Mouse (Mus musculus) liver, embryonic 12.5 days (tissue): ENCODE measurements at regions not wholly inside any gene's neighbourhood (a gene's known extent, or its start where the extent isn't known, plus 50 kb on each side); places are given as distances from the start of the nearest gene placed in this dataset.

Experiments
- ATAC-seq: fragments of 200-750 bp; cut with Nextera tagmentation; 2 replicates; pipeline ENCODE4 v1.8.0; 2017; ENCODE audit warnings: moderate number of reproducible peaks, mild to moderate bottlenecking, moderate library complexity
- H3K27ac ChIP-seq: fragments of 300-500 bp; sonication (generic); 2 replicates; pipeline ENCODE4 v1.5.1; 2016; ENCODE audit warnings: mild to moderate bottlenecking
- H3K27me3 ChIP-seq: fragments of 300-500 bp; sonication (generic); replicated peaks from 2 replicates; pipeline ENCODE4 v1.6.1; 2016; ENCODE audit warnings: mild to moderate bottlenecking, moderate library complexity
- H3K36me3 ChIP-seq: fragments of 300-500 bp; sonication (generic); 2 replicates; pipeline ENCODE4 v1.6.1; 2016; ENCODE audit warnings: mild to moderate bottlenecking, moderate library complexity
- H3K4me1 ChIP-seq: fragments of 300-500 bp; sonication (generic); 2 replicates; pipeline ENCODE4 v1.6.1; 2016
- H3K4me2 ChIP-seq: fragments of 300-500 bp; sonication (generic); 2 replicates; pipeline ENCODE4 v1.6.1; 2016; ENCODE audit warnings: mild to moderate bottlenecking, moderate library complexity
- H3K4me3 ChIP-seq: fragments of 300-500 bp; sonication (generic); 2 replicates; pipeline ENCODE4 v1.5.1; 2016; ENCODE audit warnings: mild to moderate bottlenecking, moderate library complexity
- H3K9ac ChIP-seq: fragments of 300-500 bp; sonication (generic); 2 replicates; pipeline ENCODE4 v1.6.1; 2016; ENCODE audit warnings: mild to moderate bottlenecking, moderate library complexity
- H3K9me3 ChIP-seq: fragments of 300-500 bp; sonication (generic); replicated peaks from 2 replicates; pipeline ENCODE4 v1.6.1; 2016; ENCODE audit warnings: mild to moderate bottlenecking, moderate library complexity
- WGBS: fragments of 180-500 bp; shearing (Covaris S2); methylation state at CpG from one replicate; pipeline ENCODE4 v1.1.7; 2016; ENCODE audit not compliant: insufficient replicate concordance; 5-methylcytosine and 5-hydroxymethylcytosine counted together

GRCm38 (mm10) chr13:56021716-56022115 lies 114.4 kb downstream of the H2afy start:
- 70% methylated on average over 3 of the region's 3 CpGs for WGBS
- Histone ChIP-seq H3K4me3 (no peak overlapping the region), H3K9me3 (no peaks in the 10 kb centered on the region), H3K4me1 (no peaks in the 10 kb centered on the region), H3K4me2 (no peak overlapping the region), H3K9ac (no peak overlapping the region), H3K27me3 (no peaks in the 10 kb centered on the region), H3K36me3 (no peaks in the 10 kb centered on the region), H3K27ac (no peak overlapping the region)
- ATAC-seq = no peak

- Histone ChIP-seq H3K4me3 (no peak overlapping the region), H3K4me2 (no peak overlapping the region), H3K4me1 (no peaks in the 10 kb centered on the region), H3K9me3 (no peaks in the 10 kb centered on the region), H3K27me3 (no peaks in the 10 kb centered on the region), H3K27ac (no peak overlapping the region), H3K36me3 (no peaks in the 10 kb centered on the region), H3K9ac (no peak overlapping the region)
- no peak for ATAC-seq
Observed at GRCm38 (mm10) chr13:56014006-56014405, 122.2 kb downstream of the H2afy start.

- Histone ChIP-seq H3K27me3 (no peaks in the 10 kb centered on the region), H3K36me3 (no peaks in the 10 kb centered on the region), H3K4me2 (no peak overlapping the region), H3K27ac (no peak overlapping the region), H3K9ac (no peak overlapping the region), H3K4me3 (no peak overlapping the region), H3K9me3 (no peaks in the 10 kb centered on the region), H3K4me1 (no peaks in the 10 kb centered on the region)
- WGBS = 42% methylated on average over 6 of the region's 6 CpGs
- ATAC-seq = no peak
Observed at GRCm38 (mm10) chr13:56010416-56010815, 125.7 kb downstream of the H2afy start.

GRCm38 (mm10) chr13:56006827-56007226 lies 129.3 kb downstream of the H2afy start:
- no peak overlapping the region for H3K27ac ChIP-seq
- WGBS = 53% methylated on average over 2 of the region's 2 CpGs
- H3K4me1 ChIP-seq = no peaks in the 10 kb centered on the region
- no peak overlapping the region for H3K9ac ChIP-seq
- H3K4me2 ChIP-seq = no peak overlapping the region
- H3K9me3 ChIP-seq = no peaks in the 10 kb centered on the region
- H3K4me3 ChIP-seq = no peak overlapping the region
- ATAC-seq = no peak
- no peaks in the 10 kb centered on the region for H3K27me3 ChIP-seq
- no peaks in the 10 kb centered on the region for H3K36me3 ChIP-seq

GRCm38 (mm10) chr13:56005746-56006145 lies 130.4 kb downstream of the H2afy start:
- Histone ChIP-seq H3K27ac (no peak overlapping the region), H3K9ac (no peak overlapping the region), H3K4me3 (no peak overlapping the region), H3K4me1 (no peaks in the 10 kb centered on the region), H3K9me3 (no peaks in the 10 kb centered on the region), H3K27me3 (no peaks in the 10 kb centered on the region), H3K36me3 (no peaks in the 10 kb centered on the region), H3K4me2 (no peak overlapping the region)
- no peak for ATAC-seq
- WGBS = 62% methylated on average over 3 of the region's 3 CpGs

- no peaks in the 10 kb centered on the region for H3K4me1 ChIP-seq
- H3K27me3 ChIP-seq = no peaks in the 10 kb centered on the region
- ATAC-seq = no peak
- H3K36me3 ChIP-seq = no peaks in the 10 kb centered on the region
- no peak overlapping the region for H3K4me3 ChIP-seq
- no peak overlapping the region for H3K9ac ChIP-seq
- H3K27ac ChIP-seq = no peak overlapping the region
- no peaks in the 10 kb centered on the region for H3K9me3 ChIP-seq
- H3K4me2 ChIP-seq = no peak overlapping the region
- 69% methylated on average over 18 of the region's 18 CpGs for WGBS
Observed at GRCm38 (mm10) chr13:56003724-56004393, 132.3 kb downstream of the H2afy start.

GRCm38 (mm10) chr13:55995255-55995654 lies 140.9 kb downstream of the H2afy start:
- 68% methylated on average over 4 of the region's 4 CpGs for WGBS

GRCm38 (mm10) chr13:55994460-55994859 lies 141.7 kb downstream of the H2afy start:
- no peaks in the 10 kb centered on the region for H3K27me3 ChIP-seq
- no peaks in the 10 kb centered on the region for H3K9me3 ChIP-seq
- no peak overlapping the region for H3K27ac ChIP-seq
- no peak for ATAC-seq
- H3K4me1 ChIP-seq = no peaks in the 10 kb centered on the region
- no peak overlapping the region for H3K4me3 ChIP-seq
- no peak overlapping the region for H3K4me2 ChIP-seq
- H3K9ac ChIP-seq = no peak overlapping the region
- H3K36me3 ChIP-seq = no peaks in the 10 kb centered on the region
- 67% methylated on average over 2 of the region's 2 CpGs for WGBS

More at GRCm38 (mm10) chr13:55995255-55995654, 140.9 kb downstream of the H2afy start:
- no peak overlapping the region for H3K4me2 ChIP-seq
- no peaks in the 10 kb centered on the region for H3K27me3 ChIP-seq
- no peaks in the 10 kb centered on the region for H3K36me3 ChIP-seq
- no peaks in the 10 kb centered on the region for H3K9me3 ChIP-seq
- H3K4me3 ChIP-seq = no peak overlapping the region
- H3K9ac ChIP-seq = no peak overlapping the region
- ATAC-seq = no peak
- H3K27ac ChIP-seq = no peak overlapping the region
- H3K4me1 ChIP-seq = no peaks in the 10 kb centered on the region

GRCm38 (mm10) chr13:55992699-55993098 lies 143.5 kb downstream of the H2afy start:
- no peak overlapping the region for H3K4me2 ChIP-seq
- H3K36me3 ChIP-seq = no peaks in the 10 kb centered on the region
- H3K9me3 ChIP-seq = no peaks in the 10 kb centered on the region
- no peak overlapping the region for H3K27ac ChIP-seq
- WGBS = 74% methylated on average over 9 of the region's 9 CpGs
- no peak for ATAC-seq
- no peak overlapping the region for H3K4me3 ChIP-seq
- H3K9ac ChIP-seq = no peak overlapping the region
- no peaks in the 10 kb centered on the region for H3K27me3 ChIP-seq
- H3K4me1 ChIP-seq = no peaks in the 10 kb centered on the region

- Histone ChIP-seq H3K9ac (no peak overlapping the region), H3K4me3 (no peak overlapping the region), H3K4me2 (no peak overlapping the region), H3K27ac (no peak overlapping the region), H3K4me1 (no peaks in the 10 kb centered on the region), H3K27me3 (no peaks in the 10 kb centered on the region; the same call in 1 of the 2 replicates), H3K36me3 (no peaks in the 10 kb centered on the region), H3K9me3 (no peaks in the 10 kb centered on the region)
- no peak for ATAC-seq
- WGBS = 69% methylated on average over 14 of the region's 14 CpGs
Observed at GRCm38 (mm10) chr13:55991216-55991615, 144.9 kb downstream of the H2afy start.

GRCm38 (mm10) chr13:55990186-55990585 lies 146.0 kb downstream of the H2afy start:
- no peak overlapping the region for H3K27ac ChIP-seq
- WGBS = 55% methylated on average over 6 of the region's 6 CpGs
- no peaks in the 10 kb centered on the region for H3K36me3 ChIP-seq
- H3K9me3 ChIP-seq = no peaks in the 10 kb centered on the region
- no peak for ATAC-seq
- peaks cover 1% of the 10 kb centered on the region; the same call in 1 of the 2 replicates for H3K27me3 ChIP-seq
- H3K4me2 ChIP-seq = no peak overlapping the region
- no peaks in the 10 kb centered on the region for H3K4me1 ChIP-seq
- no peak overlapping the region for H3K4me3 ChIP-seq
- H3K9ac ChIP-seq = no peak overlapping the region

- ATAC-seq = no peak
- H3K4me1 ChIP-seq = no peaks in the 10 kb centered on the region
- no peak overlapping the region for H3K9ac ChIP-seq
- H3K27ac ChIP-seq = no peak overlapping the region
- peaks cover 9% of the 10 kb centered on the region for H3K27me3 ChIP-seq
- H3K36me3 ChIP-seq = no peaks in the 10 kb centered on the region
- no peak overlapping the region for H3K4me2 ChIP-seq
- H3K4me3 ChIP-seq = no peak overlapping the region
- no peaks in the 10 kb centered on the region for H3K9me3 ChIP-seq
- 41% methylated on average over 7 of the region's 7 CpGs for WGBS
Observed at GRCm38 (mm10) chr13:55989401-55989800, 146.8 kb downstream of the H2afy start.

- Histone ChIP-seq H3K4me3 (no peak overlapping the region), H3K4me2 (no peak overlapping the region), H3K27me3 (peaks cover 31% of the 10 kb centered on the region), H3K36me3 (no peaks in the 10 kb centered on the region), H3K9me3 (no peaks in the 10 kb centered on the region), H3K4me1 (no peaks in the 10 kb centered on the region), H3K9ac (no peak overlapping the region), H3K27ac (no peak overlapping the region)
- ATAC-seq = no peak
- WGBS = 24% methylated on average over 10 of the region's 10 CpGs
Observed at GRCm38 (mm10) chr13:55985396-55985795, 149.4 kb upstream of the Pitx1 start.
